Mouse (Mus musculus) spleen, adult 2 months (tissue): ENCODE measurements around the gene Tfec. TPM values are rescaled to one million over a fixed set of nuclear protein-coding genes. Genes with fewer than 3 reads are reported as not detected.

Experiments
- DNase-seq, 2 experiments: peaks; one replicate each; pipeline versions ENCODE4 v3.0.0 to v3.0.0-alpha.2; 2012 to 2021; ENCODE audit warnings: low spot score in 2 of 2, low read depth in 1 of 2
- H3K27ac ChIP-seq: fragments of 200-500 bp; 2 replicates; pipeline ENCODE4 v1.5.1; 2012; ENCODE audit warnings: low read length, inconsistent platforms; ENCODE audit not compliant: insufficient read depth
- H3K27me3 ChIP-seq: fragments of 200-500 bp; 2 replicates; pipeline ENCODE4 v1.6.1; 2012; ENCODE audit warnings: mild to moderate bottlenecking, moderate library complexity, low read length, inconsistent platforms; ENCODE audit not compliant: control insufficient read depth, insufficient read depth
- H3K36me3 ChIP-seq: fragments of 200-500 bp; 2 replicates; pipeline ENCODE4 v1.6.1; 2012; ENCODE audit warnings: mild to moderate bottlenecking, low read length, inconsistent platforms; ENCODE audit not compliant: control insufficient read depth, insufficient read depth
- H3K4me1 ChIP-seq: fragments of 200-500 bp; 2 replicates; pipeline ENCODE4 v1.6.1; 2011; ENCODE audit warnings: inconsistent platforms; ENCODE audit not compliant: control insufficient read depth, insufficient read depth, insufficient read length
- H3K4me3 ChIP-seq: fragments of 200-500 bp; 2 replicates; pipeline ENCODE4 v1.5.1; 2011; ENCODE audit warnings: mild to moderate bottlenecking, inconsistent platforms; ENCODE audit not compliant: insufficient read depth, insufficient read length; ENCODE audit errors: extremely low read depth
- CTCF ChIP-seq: fragments of 200-500 bp; IDR thresholded peaks from 2 replicates; pipeline ENCODE4 v1.5.1; 2011; ENCODE audit warnings: mild to moderate bottlenecking, inconsistent platforms; ENCODE audit not compliant: insufficient read depth, insufficient read length, insufficient replicate concordance; ENCODE audit errors: extremely low read depth
- POLR2A ChIP-seq: fragments of 200-500 bp; IDR thresholded peaks from 2 replicates; pipeline ENCODE4 v1.6.1; 2011; ENCODE audit warnings: low read depth, low read length, inconsistent platforms
- WGBS: fragments of 180-500 bp; shearing (Covaris S2); methylation state at CpG from one replicate; pipeline ENCODE4 v1.1.7; 2018; 5-methylcytosine and 5-hydroxymethylcytosine counted together
- polyA plus RNA-seq: library from polyadenylated mRNA; depleted of rRNA; stranded (reverse); fragments of >200 nt; gene quantifications from 2 replicates; pipeline ENCODE4 v1.2.3, GENCODE M21; 2012

The Tfec gene
- polyA plus RNA-seq, 1 experiment, result 2.8 TPM

GRCm38 (mm10) chr6:16855879-16856545 lies 42.2 kb downstream of the Tfec start:
- no peak overlapping the region for H3K4me3 ChIP-seq
- WGBS, result 92% methylated on average over 7 of the region's 7 CpGs
- H3K27me3 ChIP-seq, result no peaks in the 10 kb centered on the region
- H3K27ac ChIP-seq, result no peak overlapping the region
- H3K36me3 ChIP-seq, result no peaks in the 10 kb centered on the region
- TF ChIP-seq CTCF (no peak), POLR2A (no peak)
- H3K4me1 ChIP-seq, result no peaks in the 10 kb centered on the region
- no peak for DNase-seq

GRCm38 (mm10) chr6:16854977-16855376 lies 43.3 kb downstream of the Tfec start:
- no peak overlapping the region for H3K27ac ChIP-seq
- no peaks in the 10 kb centered on the region for H3K27me3 ChIP-seq
- no peak overlapping the region for H3K4me3 ChIP-seq
- WGBS, result 84% methylated on average over 9 of the region's 9 CpGs
- no peaks in the 10 kb centered on the region for H3K36me3 ChIP-seq
- DNase-seq, result no peak
- TF ChIP-seq POLR2A, result no peak
- no peak for TF ChIP-seq CTCF
- no peaks in the 10 kb centered on the region for H3K4me1 ChIP-seq

- H3K4me3 ChIP-seq, result no peak overlapping the region
- no peak for TF ChIP-seq POLR2A
- no peak for TF ChIP-seq CTCF
- no peaks in the 10 kb centered on the region for H3K36me3 ChIP-seq
- no peaks in the 10 kb centered on the region for H3K27me3 ChIP-seq
- no peaks in the 10 kb centered on the region for H3K4me1 ChIP-seq
- H3K27ac ChIP-seq, result no peak overlapping the region
- 62% methylated on average over 7 of the region's 7 CpGs for WGBS
- no peak for DNase-seq
These were observed 51.7 kb downstream of the Tfec start for GRCm38 (mm10) chr6:16846521-16846920.

- no peak overlapping the region for H3K4me3 ChIP-seq
- H3K27me3 ChIP-seq, result no peaks in the 10 kb centered on the region
- TF ChIP-seq POLR2A (no peak), CTCF (no peak)
- no peaks in the 10 kb centered on the region for H3K36me3 ChIP-seq
- H3K4me1 ChIP-seq, result no peaks in the 10 kb centered on the region
- WGBS, result 85% methylated on average over 1 of the region's 1 CpGs
- no peak for DNase-seq
- H3K27ac ChIP-seq, result no peak overlapping the region
These were observed 62.6 kb downstream of the Tfec start for GRCm38 (mm10) chr6:16835631-16836030.

- Histone ChIP-seq H3K36me3 (no peaks in the 10 kb centered on the region), H3K4me3 (no peak overlapping the region), H3K27ac (no peak overlapping the region), H3K27me3 (no peaks in the 10 kb centered on the region), H3K4me1 (no peaks in the 10 kb centered on the region)
- TF ChIP-seq POLR2A (no peak), CTCF (no peak)
- DNase-seq, result no peak
These were observed 69.9 kb downstream of the Tfec start for GRCm38 (mm10) chr6:16828304-16828703.

GRCm38 (mm10) chr6:16821985-16822384 lies 76.3 kb downstream of the Tfec start:
- H3K4me3 ChIP-seq, result no peak overlapping the region
- DNase-seq, result no peak
- 24% methylated on average over 1 of the region's 1 CpGs for WGBS
- no peak overlapping the region for H3K27ac ChIP-seq
- no peak for TF ChIP-seq POLR2A
- no peak for TF ChIP-seq CTCF
- no peaks in the 10 kb centered on the region for H3K27me3 ChIP-seq
- no peaks in the 10 kb centered on the region for H3K4me1 ChIP-seq
- no peaks in the 10 kb centered on the region for H3K36me3 ChIP-seq

GRCm38 (mm10) chr6:16806302-16806701 lies 91.9 kb downstream of the Tfec start:
- H3K36me3 ChIP-seq, result no peaks in the 10 kb centered on the region
- H3K4me1 ChIP-seq, result no peaks in the 10 kb centered on the region
- H3K4me3 ChIP-seq, result no peak overlapping the region
- WGBS, result 28% methylated on average over 1 of the region's 1 CpGs
- no peak overlapping the region for H3K27ac ChIP-seq
- H3K27me3 ChIP-seq, result no peaks in the 10 kb centered on the region
- TF ChIP-seq CTCF (no peak), POLR2A (no peak)
- no peak for DNase-seq

- WGBS, result 43% methylated on average over 10 of the region's 10 CpGs
- Histone ChIP-seq H3K4me1 (no peaks in the 10 kb centered on the region), H3K27me3 (no peaks in the 10 kb centered on the region), H3K36me3 (no peaks in the 10 kb centered on the region), H3K4me3 (no peak overlapping the region), H3K27ac (no peak overlapping the region)
- TF ChIP-seq POLR2A (no peak), CTCF (no peak)
- DNase-seq, result no peak
These were observed 100.6 kb downstream of the Tfec start for GRCm38 (mm10) chr6:16797669-16798068.
